Mouse (Mus musculus): ENCODE data around the gene Cbx6.

DNA sequence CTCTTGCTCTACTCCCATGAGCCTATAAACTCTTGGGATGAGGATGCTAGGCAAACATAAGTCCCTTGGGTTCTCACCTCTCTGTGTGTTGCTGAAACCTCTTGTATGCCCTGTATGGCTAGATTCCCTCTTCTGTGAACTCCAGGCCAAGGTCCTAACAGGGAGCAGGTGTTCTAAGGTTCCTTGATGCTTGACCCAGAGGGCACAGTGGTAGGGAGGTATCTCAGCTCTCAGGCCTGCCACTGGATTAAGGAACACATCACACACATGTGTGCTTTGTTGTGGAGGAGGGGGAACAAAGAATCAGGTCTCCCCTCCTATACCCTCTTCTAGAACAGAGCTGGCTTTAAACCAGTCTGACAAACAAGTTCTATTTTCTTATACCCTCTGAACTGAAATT, 56.7 kb downstream of the Cbx6 start, which contains the start of gene Dnal4:
- TF ChIP-seq CTCF (IDR thresholded peaks at IDR 0.05; ENCODE audit: insufficient read depth, low read depth, low read length) (no peak), POLR2A (IDR thresholded peaks at IDR 0.05; ENCODE audit: insufficient read depth, low read depth, low read length) (no peak)
